Mouse (Mus musculus) liver, embryonic 14.5 days (tissue): ENCODE measurements around the gene Heatr6.

Experiments
- CTCF ChIP-seq: IDR thresholded peaks from 2 replicates; pipeline ENCODE4 v1.5.1; 2016; ENCODE audit warnings: antibody characterized with exemption, low read depth, control low read depth
- EP300 ChIP-seq: IDR thresholded peaks from 2 replicates; pipeline ENCODE4 v1.6.1; 2016; ENCODE audit warnings: antibody characterized with exemption, low read depth

DNA sequence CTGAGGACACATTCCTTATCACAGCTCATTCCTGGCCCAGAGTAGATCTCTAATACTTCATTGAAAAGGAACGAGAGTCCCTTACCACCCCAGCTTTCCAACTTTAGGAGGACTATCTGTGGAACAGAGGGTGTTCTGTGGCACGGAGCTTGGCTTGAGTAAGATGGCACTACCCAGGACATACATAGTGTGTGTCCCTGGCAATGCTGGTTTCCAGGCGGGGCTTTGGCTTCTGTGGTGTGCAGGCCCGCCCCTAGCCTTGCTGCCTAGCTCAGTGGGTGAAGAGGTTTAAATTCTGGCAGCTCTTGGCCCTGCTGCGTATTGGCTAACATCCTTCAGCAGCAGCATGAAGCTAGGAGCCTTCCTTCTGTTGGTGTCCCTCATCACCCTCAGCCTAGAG lies 6.8 kb upstream of the Heatr6 start, which contains the start of gene Wfdc21:
- no peak for TF ChIP-seq CTCF
- TF ChIP-seq EP300 = no peak
